Mouse (Mus musculus): ENCODE data around the gene Ctdnep1. TPM values are rescaled to one million over a fixed set of nuclear protein-coding genes. Genes with fewer than 3 reads are reported as not detected.
"Not testable (repeated sequence)": the region's sequence is repeated elsewhere in the genome, so short reads cannot be mapped to it uniquely, and the experiment has no call there.

The Ctdnep1 gene
- polyA plus RNA-seq, 1 experiment from 2014 or later: 20.3 TPM

DNA sequence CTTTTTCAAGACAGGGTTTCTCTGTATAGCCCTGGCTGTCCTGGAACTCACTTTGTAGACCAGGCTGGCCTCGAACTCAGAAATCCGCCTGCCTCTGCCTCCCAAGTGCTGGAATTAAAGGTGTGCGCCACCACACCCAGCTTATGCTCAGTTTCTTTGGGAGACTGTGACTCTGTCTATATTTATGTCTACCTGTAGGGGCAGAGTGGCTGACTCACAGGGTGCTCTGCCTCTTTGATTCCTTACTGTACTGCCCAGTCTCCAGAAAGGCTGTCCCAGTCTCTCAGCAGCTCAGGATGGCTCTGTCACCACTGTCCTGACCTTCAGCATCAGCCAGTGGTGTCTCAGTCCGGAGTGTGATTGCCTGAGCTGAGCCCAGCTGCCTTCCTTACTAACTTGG, 25.3 kb upstream of the Ctdnep1 start:
- peaks cover 11% of the 10 kb centered on the region for H3K27me3 ChIP-seq (ENCODE audit: control insufficient read depth, insufficient read depth, low read length)
- not testable (repeated sequence) for H3K36me3 ChIP-seq (ENCODE audit: control insufficient read depth, insufficient read depth, low read length); H3K4me1 ChIP-seq (ENCODE audit: control insufficient read depth, insufficient read depth, low read length); H3K4me2 ChIP-seq; H3K9me3 ChIP-seq (replicated peaks; ENCODE audit: control insufficient read depth, low read length); H3K4me3 ChIP-seq (ENCODE audit: low read depth, low read length); ATAC-seq (replicated peaks; ENCODE audit: insufficient number of reproducible peaks, low FRiP score, low TSS enrichment); H3K9ac ChIP-seq (ENCODE audit: low read depth, low read length); H3K27ac ChIP-seq (ENCODE audit: low read depth, low read length)
- WGBS (ENCODE audit: insufficient replicate concordance): 79% methylated on average over 4 of the region's 4 CpGs

DNA sequence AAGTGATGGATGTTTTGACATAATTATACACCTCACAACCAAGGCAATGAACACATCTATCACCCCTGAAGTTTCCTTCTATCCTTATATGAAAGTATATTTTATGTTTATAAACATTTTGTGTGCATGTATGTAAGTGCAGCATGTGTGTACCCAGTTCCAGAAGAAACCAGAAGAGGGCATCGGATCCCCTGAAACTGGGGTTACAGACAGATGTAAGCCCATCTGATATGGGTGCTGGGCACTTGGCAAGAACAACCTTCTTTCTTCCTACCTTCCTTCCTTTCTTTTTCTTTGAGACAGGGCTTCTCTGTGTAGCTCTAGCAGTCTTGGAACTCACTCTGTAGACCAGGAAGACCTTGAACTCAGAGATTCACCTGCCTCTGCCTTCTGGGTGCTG, 24.7 kb upstream of the Ctdnep1 start:
- no peak overlapping the region for H3K9ac ChIP-seq (ENCODE audit: low read depth, low read length)
- 64% methylated on average over 1 of the region's 1 CpGs for WGBS (ENCODE audit: insufficient replicate concordance)

DNA sequence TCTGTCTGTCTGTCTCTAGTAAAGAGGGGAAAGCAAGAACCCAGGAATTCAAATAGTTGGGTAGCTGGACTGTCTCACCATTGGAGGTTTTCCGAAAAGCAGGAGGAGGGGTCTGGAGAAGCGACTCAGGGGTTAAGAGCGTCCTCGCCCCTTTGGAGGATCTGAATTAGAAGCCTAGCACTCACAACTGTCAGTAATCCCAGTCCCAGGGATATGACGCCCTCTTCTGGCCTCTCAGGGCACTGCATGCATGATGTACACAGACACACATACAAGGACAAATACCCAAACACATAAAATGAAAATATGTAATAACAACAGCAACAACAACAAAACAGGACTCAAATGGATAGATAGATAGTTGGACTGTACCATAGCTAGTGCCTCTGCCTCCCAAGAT, 20.3 kb upstream of the Ctdnep1 start:
- H3K9me3 ChIP-seq (replicated peaks; ENCODE audit: control insufficient read depth, low read length): no peaks in the 10 kb centered on the region
- no peaks in the 10 kb centered on the region for H3K4me1 ChIP-seq (ENCODE audit: control insufficient read depth, insufficient read depth, low read length)
- H3K4me3 ChIP-seq (ENCODE audit: low read depth, low read length): no peak overlapping the region
- WGBS (ENCODE audit: insufficient replicate concordance): 24% methylated on average over 5 of the region's 5 CpGs
- no peak overlapping the region for H3K9ac ChIP-seq (ENCODE audit: low read depth, low read length)
- ATAC-seq (replicated peaks; ENCODE audit: insufficient number of reproducible peaks, low FRiP score, low TSS enrichment): no peak
- H3K27me3 ChIP-seq (ENCODE audit: control insufficient read depth, insufficient read depth, low read length): peaks cover 51% of the 10 kb centered on the region
- H3K27ac ChIP-seq (ENCODE audit: low read depth, low read length): no peak overlapping the region
- H3K36me3 ChIP-seq (ENCODE audit: control insufficient read depth, insufficient read depth, low read length): no peaks in the 10 kb centered on the region
- H3K4me2 ChIP-seq: no peak overlapping the region

More for the DNA sequence above, 24.7 kb upstream of the Ctdnep1 start:
- no peak overlapping the region for H3K4me2 ChIP-seq
- H3K4me3 ChIP-seq (ENCODE audit: low read depth, low read length): no peak overlapping the region
- no peak for ATAC-seq (replicated peaks; ENCODE audit: insufficient number of reproducible peaks, low FRiP score, low TSS enrichment)
- no peaks in the 10 kb centered on the region for H3K9me3 ChIP-seq (replicated peaks; ENCODE audit: control insufficient read depth, low read length)
- peaks cover 11% of the 10 kb centered on the region for H3K27me3 ChIP-seq (ENCODE audit: control insufficient read depth, insufficient read depth, low read length)
- no peaks in the 10 kb centered on the region for H3K36me3 ChIP-seq (ENCODE audit: control insufficient read depth, insufficient read depth, low read length)
- no peaks in the 10 kb centered on the region for H3K4me1 ChIP-seq (ENCODE audit: control insufficient read depth, insufficient read depth, low read length)
- no peak overlapping the region for H3K27ac ChIP-seq (ENCODE audit: low read depth, low read length)

DNA sequence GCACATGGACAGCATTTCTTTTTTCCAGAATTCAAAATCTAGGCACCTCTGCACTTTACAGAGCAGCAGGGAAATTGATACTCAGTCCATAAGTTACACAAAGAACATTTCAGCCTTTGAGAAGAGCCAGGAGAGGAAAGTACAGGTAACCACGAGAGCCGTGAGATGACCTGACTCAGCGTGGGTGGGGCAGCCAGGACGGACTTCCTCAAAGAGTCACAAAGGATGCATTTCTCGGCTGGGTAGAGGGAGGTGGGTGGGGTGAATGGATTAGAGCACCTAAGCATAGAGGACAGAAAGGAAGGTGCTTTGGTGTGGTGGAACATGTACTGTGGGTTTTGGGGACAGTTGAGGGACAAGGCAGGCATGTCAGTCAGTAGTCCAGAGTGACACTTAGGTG, 19.1 kb upstream of the Ctdnep1 start:
- peaks cover 9% of the 10 kb centered on the region for H3K4me1 ChIP-seq (ENCODE audit: control insufficient read depth, insufficient read depth, low read length)
- H3K9ac ChIP-seq (ENCODE audit: low read depth, low read length): no peak overlapping the region
- H3K4me3 ChIP-seq (ENCODE audit: low read depth, low read length): no peak overlapping the region
- 36% methylated on average over 5 of the region's 5 CpGs for WGBS (ENCODE audit: insufficient replicate concordance)
- H3K9me3 ChIP-seq (replicated peaks; ENCODE audit: control insufficient read depth, low read length): no peaks in the 10 kb centered on the region
- H3K27ac ChIP-seq (ENCODE audit: low read depth, low read length): no peak overlapping the region
- no peak overlapping the region for H3K4me2 ChIP-seq
- H3K27me3 ChIP-seq (ENCODE audit: control insufficient read depth, insufficient read depth, low read length): peaks cover 63% of the 10 kb centered on the region
- H3K36me3 ChIP-seq (ENCODE audit: control insufficient read depth, insufficient read depth, low read length): no peaks in the 10 kb centered on the region
- no peak for ATAC-seq (replicated peaks; ENCODE audit: insufficient number of reproducible peaks, low FRiP score, low TSS enrichment)

DNA sequence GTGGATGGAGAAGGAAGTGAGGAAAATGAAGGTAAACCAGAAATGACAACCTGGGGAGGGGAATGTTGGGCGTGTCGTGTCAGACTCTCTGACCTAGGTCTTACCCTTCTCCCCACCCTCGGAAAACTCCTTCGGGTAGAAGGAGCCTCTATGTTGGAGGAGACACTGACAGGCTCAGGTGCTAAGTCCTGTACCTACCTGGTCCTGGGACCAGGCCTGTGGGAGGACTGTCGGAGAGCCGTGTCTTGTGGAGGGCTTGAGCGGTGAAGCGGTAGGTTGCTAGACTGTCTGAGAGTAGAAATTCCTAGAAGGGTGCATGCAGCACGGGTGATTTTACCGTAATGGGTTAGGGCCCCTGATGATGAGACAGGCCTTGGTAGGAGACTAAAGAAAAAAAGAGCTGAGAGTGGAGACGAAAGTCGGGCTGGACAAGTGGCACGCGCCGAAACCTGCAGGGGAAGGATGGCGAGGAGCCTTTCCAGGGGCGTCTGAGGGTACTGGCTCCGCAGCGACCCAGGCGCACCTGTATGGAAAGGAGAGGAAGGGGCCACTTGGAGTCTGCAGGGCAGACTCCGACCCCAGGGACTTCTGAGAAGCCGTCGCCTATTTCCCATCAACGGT, 16.2 kb upstream of the Ctdnep1 start, which contains the start of gene Cldn7:
Gene Cldn7 (plus strand): TSS at position 130 of the 621 bp plus-strand sequence.
- peaks cover 62% of the 10 kb centered on the region for H3K27me3 ChIP-seq (ENCODE audit: control insufficient read depth, insufficient read depth, low read length)
- peak within 1 kb of the TSS; percentile 44 for H3K4me2 ChIP-seq
- ATAC-seq (replicated peaks; ENCODE audit: insufficient number of reproducible peaks, low FRiP score, low TSS enrichment): no peak
- peaks cover 10% of the 10 kb centered on the region for H3K4me1 ChIP-seq (ENCODE audit: control insufficient read depth, insufficient read depth, low read length)
- no peaks in the 10 kb centered on the region for H3K36me3 ChIP-seq (ENCODE audit: control insufficient read depth, insufficient read depth, low read length)
- peak within 1 kb of the TSS; percentile 33 for H3K4me3 ChIP-seq (ENCODE audit: low read depth, low read length)
- WGBS (ENCODE audit: insufficient replicate concordance): 10% methylated on average over 24 of the region's 24 CpGs
- H3K27ac ChIP-seq (ENCODE audit: low read depth, low read length): no peak within 1 kb of the TSS
- no peaks in the 10 kb centered on the region for H3K9me3 ChIP-seq (replicated peaks; ENCODE audit: control insufficient read depth, low read length)
- no peak within 1 kb of the TSS for H3K9ac ChIP-seq (ENCODE audit: low read depth, low read length)

DNA sequence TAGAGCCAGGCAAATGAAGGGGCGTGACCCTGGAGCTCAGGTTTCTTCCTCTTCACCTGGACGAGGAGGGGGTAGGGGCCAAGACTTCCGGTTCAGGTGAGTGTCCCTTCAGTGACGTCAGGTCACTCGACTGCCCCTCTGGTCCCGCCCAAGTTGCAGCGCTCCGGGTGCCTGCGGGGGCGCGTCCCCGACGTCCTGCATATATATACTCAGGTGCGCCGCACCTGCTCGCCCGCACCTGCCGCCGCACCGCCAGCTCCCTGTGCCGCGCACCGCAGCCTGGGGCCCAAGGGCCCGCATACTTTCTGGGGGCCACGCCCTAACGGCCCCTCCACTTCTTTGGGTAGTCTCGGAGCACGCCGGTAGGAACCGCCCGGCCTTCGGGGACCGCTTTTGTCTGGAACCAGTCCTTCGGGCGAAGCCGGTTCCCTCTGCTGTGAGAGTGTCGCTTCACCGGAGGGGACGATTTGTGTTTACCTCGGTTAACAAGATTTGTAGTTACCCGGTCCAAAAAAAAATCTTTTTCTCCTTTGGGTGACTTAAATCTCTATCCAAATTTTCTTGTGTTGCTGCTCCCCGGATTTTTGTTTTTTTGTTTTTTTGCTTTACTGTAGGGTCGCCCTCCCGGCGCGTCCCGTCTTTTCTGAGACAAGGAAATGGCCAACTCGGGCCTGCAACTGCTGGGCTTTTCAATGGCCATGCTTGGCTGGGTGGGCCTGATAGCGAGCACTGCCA, 15.5 kb upstream of the Ctdnep1 start:
- H3K27me3 ChIP-seq (ENCODE audit: control insufficient read depth, insufficient read depth, low read length): peaks cover 59% of the 10 kb centered on the region
- peak overlapping the region; percentile 33 for H3K4me3 ChIP-seq (ENCODE audit: low read depth, low read length)
- no peak overlapping the region for H3K27ac ChIP-seq (ENCODE audit: low read depth, low read length)
- H3K9ac ChIP-seq (ENCODE audit: low read depth, low read length): no peak overlapping the region; the same call in 1 of the 2 replicates
- no peak for ATAC-seq (replicated peaks; ENCODE audit: insufficient number of reproducible peaks, low FRiP score, low TSS enrichment)
- H3K36me3 ChIP-seq (ENCODE audit: control insufficient read depth, insufficient read depth, low read length): peaks cover 6% of the 10 kb centered on the region
- WGBS (ENCODE audit: insufficient replicate concordance): 3% methylated on average over 49 of the region's 49 CpGs
- peaks cover 10% of the 10 kb centered on the region for H3K4me1 ChIP-seq (ENCODE audit: control insufficient read depth, insufficient read depth, low read length)
- H3K9me3 ChIP-seq (replicated peaks; ENCODE audit: control insufficient read depth, low read length): no peaks in the 10 kb centered on the region
- H3K4me2 ChIP-seq: peak overlapping the region; percentile 73

DNA sequence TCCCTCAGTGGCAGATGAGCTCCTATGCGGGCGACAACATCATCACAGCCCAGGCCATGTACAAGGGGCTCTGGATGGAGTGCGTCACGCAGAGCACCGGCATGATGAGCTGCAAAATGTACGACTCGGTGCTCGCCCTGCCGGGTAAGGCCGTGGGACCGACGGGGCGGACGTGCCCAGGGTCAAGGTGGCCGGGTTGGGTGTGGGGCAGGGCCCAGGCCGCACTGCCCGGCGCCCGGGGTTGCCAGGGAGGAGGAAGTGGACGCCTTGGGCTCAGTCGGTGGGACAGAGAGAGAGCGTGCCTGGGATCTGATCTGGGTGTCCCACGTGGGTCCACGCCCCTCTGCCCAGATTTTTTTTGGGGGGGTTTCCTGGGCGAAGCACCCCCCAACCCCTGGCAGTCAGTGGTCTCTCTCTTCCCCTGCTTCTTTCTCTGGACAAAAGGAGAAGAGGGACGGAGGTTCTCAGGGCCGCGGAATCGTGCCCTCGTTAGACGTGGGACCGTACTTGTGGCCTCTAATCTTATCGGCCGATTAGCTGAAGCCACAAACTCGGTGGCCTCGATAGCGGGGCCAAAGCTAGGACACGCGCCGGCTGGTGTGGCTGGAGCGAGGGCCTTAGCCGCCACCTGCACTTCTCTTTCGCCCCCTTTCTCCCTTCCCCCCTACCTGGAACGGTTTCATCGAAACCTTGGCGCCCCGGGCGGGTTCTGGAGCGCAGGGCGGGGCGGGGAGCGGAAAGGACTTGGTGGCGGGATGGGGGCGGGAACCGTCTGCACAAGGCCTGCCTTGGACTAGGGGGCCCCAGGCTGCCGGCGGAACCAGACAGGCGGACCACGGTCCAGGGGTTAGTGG, 14.7 kb upstream of the Ctdnep1 start:
- 2% methylated on average over 59 of the region's 59 CpGs for WGBS (ENCODE audit: insufficient replicate concordance)
- Histone ChIP-seq H3K9ac (ENCODE audit: low read depth, low read length) (peak overlapping the region; percentile 56), H3K4me2 (peak overlapping the region; percentile 73), H3K36me3 (ENCODE audit: control insufficient read depth, insufficient read depth, low read length) (peaks cover 8% of the 10 kb centered on the region), H3K9me3 (replicated peaks; ENCODE audit: control insufficient read depth, low read length) (no peaks in the 10 kb centered on the region), H3K27me3 (ENCODE audit: control insufficient read depth, insufficient read depth, low read length) (peaks cover 59% of the 10 kb centered on the region), H3K4me1 (ENCODE audit: control insufficient read depth, insufficient read depth, low read length) (peaks cover 10% of the 10 kb centered on the region), H3K4me3 (ENCODE audit: low read depth, low read length) (peak overlapping the region; percentile 33), H3K27ac (ENCODE audit: low read depth, low read length) (no peak overlapping the region)
- peak; percentile 50; the same call in 1 of the 2 replicates for ATAC-seq (replicated peaks; ENCODE audit: insufficient number of reproducible peaks, low FRiP score, low TSS enrichment)

DNA sequence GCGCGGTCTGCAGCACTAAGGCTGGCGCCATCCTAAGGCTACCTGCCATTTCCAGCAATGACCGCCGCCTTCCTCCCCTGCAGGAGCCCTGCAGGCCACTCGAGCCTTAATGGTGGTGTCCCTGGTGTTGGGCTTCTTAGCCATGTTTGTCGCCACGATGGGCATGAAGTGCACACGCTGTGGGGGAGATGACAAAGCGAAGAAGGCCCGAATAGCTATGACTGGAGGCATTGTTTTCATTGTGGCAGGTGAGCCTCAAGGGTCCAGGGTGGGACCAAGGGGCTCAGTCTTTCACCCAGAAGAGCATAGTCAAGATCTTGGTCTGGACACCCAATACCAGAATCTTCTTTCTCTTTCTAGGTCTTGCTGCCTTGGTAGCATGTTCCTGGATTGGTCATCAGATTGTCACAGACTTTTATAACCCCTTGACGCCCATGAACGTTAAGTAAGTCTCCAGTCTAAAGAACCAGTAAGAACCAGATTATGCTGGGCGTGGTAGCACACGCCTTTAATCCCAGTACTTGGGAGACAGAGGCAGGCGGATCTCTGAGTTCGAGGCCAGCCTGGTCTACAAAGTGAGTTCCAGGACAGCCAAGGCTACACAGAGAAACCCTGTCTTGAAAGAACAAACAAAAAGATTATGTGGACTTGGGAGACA, 14.0 kb upstream of the Ctdnep1 start:
- H3K27me3 ChIP-seq (ENCODE audit: control insufficient read depth, insufficient read depth, low read length): peaks cover 53% of the 10 kb centered on the region
- H3K9me3 ChIP-seq (replicated peaks; ENCODE audit: control insufficient read depth, low read length): no peaks in the 10 kb centered on the region
- peaks cover 10% of the 10 kb centered on the region for H3K4me1 ChIP-seq (ENCODE audit: control insufficient read depth, insufficient read depth, low read length)
- H3K9ac ChIP-seq (ENCODE audit: low read depth, low read length): peak overlapping the region; percentile 56
- WGBS (ENCODE audit: insufficient replicate concordance): 38% methylated on average over 17 of the region's 17 CpGs
- no peak overlapping the region for H3K27ac ChIP-seq (ENCODE audit: low read depth, low read length)
- ATAC-seq (replicated peaks; ENCODE audit: insufficient number of reproducible peaks, low FRiP score, low TSS enrichment): no peak
- H3K4me3 ChIP-seq (ENCODE audit: low read depth, low read length): peak overlapping the region; percentile 33
- H3K36me3 ChIP-seq (ENCODE audit: control insufficient read depth, insufficient read depth, low read length): peaks cover 13% of the 10 kb centered on the region
- H3K4me2 ChIP-seq: peak overlapping the region; percentile 73
